Mouse (Mus musculus) C2C12 (cell line): Measurements from ENCODE around the gene 2310033P09Rik. TPM values are rescaled to one million over a fixed set of nuclear protein-coding genes. Genes with fewer than 3 reads are reported as not detected.
A peak's percentile ranks its signal among the peaks of the same experiment; 100 is the strongest.

Experiments used
- H3K27me3 ChIP-seq: one replicate; pipeline ENCODE4 v1.6.1; 2011; ENCODE audit not compliant: control insufficient read depth, insufficient read depth, insufficient read length
- H3K36me3 ChIP-seq: one replicate; pipeline ENCODE4 v1.6.1; 2011; ENCODE audit not compliant: control insufficient read depth, insufficient read depth
- H3K4me3 ChIP-seq: one replicate; pipeline ENCODE4 v1.5.1; 2011; ENCODE audit warnings: mild to moderate bottlenecking, control low read depth; ENCODE audit not compliant: poor library complexity, insufficient read depth, severe bottlenecking
- H3K79me2 ChIP-seq: one replicate; pipeline ENCODE4 v1.6.1; 2011; ENCODE audit not compliant: control insufficient read depth, insufficient read depth
- H3K79me3 ChIP-seq: one replicate; pipeline ENCODE4 v1.6.1; 2011; ENCODE audit warnings: low read depth, control low read depth
- H3ac ChIP-seq: one replicate; pipeline ENCODE3; 2011; ENCODE audit warnings: low read depth; ENCODE audit not compliant: control insufficient read depth, insufficient read length
- CEBPB ChIP-seq: IDR thresholded peaks from one replicate; pipeline ENCODE4 v1.6.1; 2011; ENCODE audit warnings: low read depth, mild to moderate bottlenecking, control low read depth, moderate library complexity
- CTCF ChIP-seq: IDR thresholded peaks from one replicate; pipeline ENCODE4 v1.5.1; 2011; ENCODE audit not compliant: control insufficient read depth, insufficient read depth, insufficient read length
- FOSL1 ChIP-seq: IDR thresholded peaks from one replicate; pipeline ENCODE4 v1.8.0; 2011; ENCODE audit warnings: mild to moderate bottlenecking, low read length; ENCODE audit not compliant: poor library complexity, insufficient read depth, severe bottlenecking
- MAX ChIP-seq: IDR thresholded peaks from one replicate; pipeline ENCODE4 v1.6.1; 2011; ENCODE audit warnings: mild to moderate bottlenecking, control low read depth
- MYOD1 ChIP-seq: IDR thresholded peaks from one replicate; pipeline ENCODE4 v1.6.1; 2011; ENCODE audit warnings: low read depth; ENCODE audit not compliant: control insufficient read depth, insufficient read length
- MYOG ChIP-seq: IDR thresholded peaks from one replicate; pipeline ENCODE4 v1.6.1; 2011; ENCODE audit not compliant: control insufficient read depth, insufficient read length; ENCODE audit errors: extremely low read depth
- USF1 ChIP-seq: IDR thresholded peaks from one replicate; pipeline ENCODE4 v1.6.1; 2011; ENCODE audit warnings: low read depth, mild to moderate bottlenecking, control low read depth, moderate library complexity
- polyA plus RNA-seq: library from polyadenylated mRNA; unstranded; fragments of >200 nt; fragmentation: generic; extraction: Trizol; gene quantifications from one replicate; pipeline ENCODE4 v1.2.1, GENCODE M21; 2012; ENCODE audit warnings: missing spikeins

Gene 2310033P09Rik
- polyA plus RNA-seq, 1 experiment = 17.8 TPM

DNA sequence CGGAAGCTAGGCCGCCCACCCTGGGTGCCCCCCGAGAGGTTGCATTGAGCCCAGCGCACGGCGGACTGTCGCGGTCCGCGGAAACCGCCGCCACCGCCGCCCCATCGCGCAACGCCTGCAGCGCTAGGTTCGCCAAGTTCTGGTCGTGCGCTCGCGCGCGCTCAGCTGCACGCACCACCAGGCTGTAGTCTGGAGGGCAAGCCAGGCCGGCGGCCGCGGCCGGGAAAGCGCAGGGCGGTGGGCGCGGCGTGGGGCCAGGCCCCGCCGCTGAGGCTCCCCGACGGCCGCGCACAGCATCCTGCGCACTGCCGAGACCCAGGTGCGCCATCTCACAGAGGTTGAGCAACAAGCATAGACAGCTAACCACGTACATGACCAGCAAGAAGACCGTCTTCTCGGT, 31.6 kb upstream of the 2310033P09Rik start:
- H3K4me3 ChIP-seq = no peak overlapping the region
- peaks cover 49% of the 10 kb centered on the region for H3K27me3 ChIP-seq

DNA sequence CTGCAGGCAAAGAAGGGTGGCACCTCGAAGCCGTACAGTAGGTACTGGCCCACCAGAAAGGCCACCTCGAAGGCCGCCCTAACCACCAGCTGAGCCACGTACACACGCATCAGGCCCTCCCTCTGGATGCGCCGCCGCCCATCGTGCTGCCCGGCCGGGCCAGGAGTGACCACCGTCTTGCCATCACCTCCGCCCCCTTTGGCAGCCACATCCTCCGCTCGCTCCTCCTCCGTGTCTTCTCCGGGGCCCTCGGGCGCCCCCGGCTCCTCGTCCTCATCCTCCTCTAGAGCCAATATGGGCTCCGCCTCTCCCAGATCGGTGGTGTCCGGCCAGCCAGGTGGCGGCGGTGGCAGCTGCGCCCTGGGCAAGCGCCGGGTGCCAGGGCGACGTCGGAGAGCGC, 31.2 kb upstream of the 2310033P09Rik start:
- H3K27me3 ChIP-seq = peaks cover 49% of the 10 kb centered on the region
- no peak overlapping the region for H3K4me3 ChIP-seq

More for the DNA sequence above, 31.6 kb upstream of the 2310033P09Rik start:
- H3K36me3 ChIP-seq = no peaks in the 10 kb centered on the region
- H3K79me2 ChIP-seq = no peaks in the 10 kb centered on the region
- TF ChIP-seq CEBPB (no peak), FOSL1 (no peak), MYOD1 (no peak), MAX (no peak), CTCF (no peak), MYOG (no peak), USF1 (no peak)
- no peak overlapping the region for H3ac ChIP-seq
- H3K79me3 ChIP-seq = no peaks in the 10 kb centered on the region

DNA sequence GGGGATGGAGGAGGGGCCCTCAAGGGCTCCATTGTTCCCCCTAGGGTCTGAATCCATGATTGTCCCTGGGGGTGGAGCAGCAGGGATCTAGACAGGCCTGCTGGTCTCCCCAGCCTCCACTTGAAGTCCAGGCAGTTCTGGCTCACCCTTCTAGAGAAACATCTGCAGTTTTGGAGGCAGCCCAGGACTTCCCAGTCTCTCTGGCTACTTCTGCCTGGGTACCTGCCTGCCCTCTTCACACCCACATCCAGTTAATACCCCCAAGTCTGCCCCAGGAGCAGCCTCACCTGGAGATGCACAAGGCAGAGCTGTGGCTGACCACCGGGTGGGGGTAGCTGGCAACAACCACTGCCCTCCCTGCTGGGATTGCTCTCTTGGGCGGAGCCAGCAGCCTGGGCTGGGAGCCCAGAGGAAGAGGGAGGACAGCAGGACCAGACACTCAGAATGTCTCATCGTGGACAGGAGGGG, 25.2 kb upstream of the 2310033P09Rik start, which contains the start of gene Gjc2:
TSS of gene Gjc2 (minus strand) at position 350 of the 468 bp plus-strand sequence.
- no peaks in the 10 kb centered on the region for H3K79me3 ChIP-seq
- no peaks in the 10 kb centered on the region for H3K79me2 ChIP-seq
- H3K4me3 ChIP-seq = no peak within 1 kb of the TSS
- H3K36me3 ChIP-seq = peaks cover 12% of the 10 kb centered on the region
- no peak within 1 kb of the TSS for H3ac ChIP-seq
- H3K27me3 ChIP-seq = peaks cover 8% of the 10 kb centered on the region
- TF ChIP-seq MAX (no peak), MYOD1 (no peak), USF1 (no peak), MYOG (no peak), CTCF (no peak), CEBPB (no peak), FOSL1 (no peak)

More for the DNA sequence above, 31.2 kb upstream of the 2310033P09Rik start:
- Histone ChIP-seq H3K79me2 (no peaks in the 10 kb centered on the region), H3K36me3 (no peaks in the 10 kb centered on the region), H3ac (no peak overlapping the region), H3K79me3 (no peaks in the 10 kb centered on the region)
- TF ChIP-seq CEBPB = no peak
- TF ChIP-seq MYOG = no peak
- TF ChIP-seq CTCF = no peak
- TF ChIP-seq USF1 = no peak
- no peak for TF ChIP-seq FOSL1
- TF ChIP-seq MYOD1 = no peak
- TF ChIP-seq MAX = no peak

DNA sequence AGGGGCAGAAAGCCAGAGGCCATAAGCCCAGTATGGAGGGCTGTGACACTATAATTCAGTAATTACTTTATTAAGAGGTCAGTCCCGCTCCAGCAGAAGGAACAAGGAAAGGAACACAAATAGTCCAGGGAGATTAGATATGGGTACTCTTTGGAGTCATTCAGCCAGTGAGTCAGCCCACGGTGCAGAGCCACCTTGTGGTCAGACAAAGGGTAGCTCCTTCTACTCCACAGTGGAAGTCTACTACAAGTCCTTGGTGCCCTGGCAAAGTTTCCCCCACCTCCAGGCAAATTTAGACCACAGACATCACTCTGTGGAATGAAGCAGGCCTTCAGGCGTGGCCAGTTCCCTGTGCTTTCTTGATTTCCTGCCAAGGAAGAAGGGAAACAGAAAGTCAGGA, 24.3 kb upstream of the 2310033P09Rik start:
- Histone ChIP-seq H3K79me3 (no peaks in the 10 kb centered on the region), H3K79me2 (peaks cover under 1% of the 10 kb centered on the region), H3K27me3 (no peaks in the 10 kb centered on the region), H3K36me3 (peaks cover 12% of the 10 kb centered on the region), H3ac (no peak overlapping the region), H3K4me3 (no peak overlapping the region)
- no peak for TF ChIP-seq CEBPB
- no peak for TF ChIP-seq USF1
- TF ChIP-seq MAX = no peak
- no peak for TF ChIP-seq MYOD1
- TF ChIP-seq CTCF = peak; percentile 39
- peak; percentile 7 for TF ChIP-seq FOSL1
- TF ChIP-seq MYOG = no peak

DNA sequence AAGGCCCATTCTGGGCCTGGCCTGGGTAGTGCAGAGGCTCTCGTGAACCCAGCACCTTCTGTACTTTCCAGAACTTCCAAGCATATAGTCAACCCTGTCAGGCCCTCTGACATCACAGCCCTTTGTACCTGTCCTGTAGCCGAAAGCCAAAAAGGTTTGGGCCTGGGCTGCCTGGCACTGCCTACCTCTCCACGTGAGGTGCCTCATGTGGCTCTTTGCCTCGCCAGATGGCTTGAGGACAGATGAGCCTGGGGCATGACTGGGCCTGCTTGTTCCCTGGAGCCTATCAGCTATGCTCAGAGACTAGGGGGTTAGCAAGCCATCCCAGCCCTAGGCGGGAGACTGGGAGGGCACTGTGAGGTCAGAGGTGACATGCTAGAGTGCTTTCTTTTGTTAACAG, 22.6 kb upstream of the 2310033P09Rik start:
- Histone ChIP-seq H3K4me3 (no peak overlapping the region), H3K79me3 (peaks cover 2% of the 10 kb centered on the region), H3K27me3 (no peaks in the 10 kb centered on the region), H3K79me2 (peaks cover 14% of the 10 kb centered on the region), H3K36me3 (peaks cover 12% of the 10 kb centered on the region), H3ac (no peak overlapping the region)
- no peak for TF ChIP-seq CTCF
- no peak for TF ChIP-seq USF1
- no peak for TF ChIP-seq MYOD1
- TF ChIP-seq MYOG = no peak
- no peak for TF ChIP-seq CEBPB
- no peak for TF ChIP-seq FOSL1
- TF ChIP-seq MAX = no peak

DNA sequence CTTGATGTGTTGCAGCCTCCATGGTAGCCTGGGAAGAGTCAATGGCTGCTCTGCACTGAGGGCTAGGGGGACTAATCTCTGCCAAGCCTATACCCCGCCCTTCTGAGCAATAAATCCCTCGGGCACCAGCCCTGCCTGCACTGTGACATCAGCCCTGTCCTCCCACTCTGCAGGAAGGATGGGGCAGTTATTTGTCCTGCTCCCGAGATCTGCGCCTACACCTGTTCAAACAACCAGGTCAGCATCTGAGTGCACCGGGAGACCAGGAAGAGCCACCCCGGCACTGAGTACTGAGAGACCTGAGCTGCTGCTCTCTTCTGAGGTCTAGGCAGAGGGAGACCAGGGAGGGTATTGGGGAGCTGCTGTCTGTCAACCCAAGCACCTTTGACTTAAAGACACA, 20.4 kb upstream of the 2310033P09Rik start:
- H3ac ChIP-seq = no peak overlapping the region

More for the DNA sequence above, 20.4 kb upstream of the 2310033P09Rik start:
- peaks cover 2% of the 10 kb centered on the region for H3K79me3 ChIP-seq
- peaks cover 24% of the 10 kb centered on the region for H3K79me2 ChIP-seq
- no peaks in the 10 kb centered on the region for H3K27me3 ChIP-seq
- H3K4me3 ChIP-seq = no peak overlapping the region
- TF ChIP-seq MAX = no peak
- no peak for TF ChIP-seq USF1
- H3K36me3 ChIP-seq = peaks cover 12% of the 10 kb centered on the region
